Mouse (Mus musculus): ENCODE measurements around the gene Arsk. TPM values are rescaled to one million over a fixed set of nuclear protein-coding genes. Genes with fewer than 3 reads are reported as not detected.

Arsk gene
- total RNA-seq, 2 experiments from 2014 or later: 3.9 to 4.3 TPM

GRCm38 (mm10) chr13:76042455-76042854 is 56.0 kb downstream of the Arsk start:
- intact Hi-C loops (cut with DNase I): no loop called here
- no peak for DNase-seq

- intact Hi-C loops (cut with DNase I): loop anchor here (10.0 kb wide), 1 partner anchor 320 kb away; the partner anchor contains the start of gene Ell2
- DNase-seq: no peak
These were observed 73.9 kb downstream of the Arsk start for GRCm38 (mm10) chr13:76024588-76024987.

DNA sequence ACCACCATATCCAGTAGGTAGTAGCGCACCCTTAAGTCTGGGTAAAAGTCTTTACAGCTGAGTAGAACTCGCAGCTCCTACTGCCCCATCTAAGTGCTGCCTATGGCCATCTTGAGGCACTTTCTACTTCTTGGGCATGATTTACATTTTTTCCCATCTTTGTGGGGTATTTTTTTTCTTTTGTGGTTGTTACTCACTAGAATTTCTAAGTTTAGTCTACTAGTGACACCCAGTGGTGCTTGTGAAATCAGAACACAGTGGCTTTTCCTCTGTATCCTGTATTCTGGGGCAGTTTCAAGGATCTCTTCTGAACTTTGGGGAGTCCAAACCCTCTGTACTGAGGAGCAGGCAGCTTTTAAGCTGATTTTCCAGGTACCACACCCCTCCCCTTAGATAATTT is 76.7 kb downstream of the Arsk start:
- intact Hi-C loops (cut with DNase I): loop anchor here (10.0 kb wide), 1 partner anchor 317 kb away; the partner anchor contains the start of gene Ell2
- DNase-seq: no peak

GRCm38 (mm10) chr13:76018844-76019400 is 79.5 kb downstream of the Arsk start:
- no peak for DNase-seq
- intact Hi-C loops (cut with DNase I): loop anchor here (1.0 kb wide), 1 partner anchor 76 kb away; the partner anchor contains the start of gene Rhobtb3

GRCm38 (mm10) chr13:76017974-76018843 is 80.3 kb downstream of the Arsk start, which contains the start of gene Rfesd:
Gene Rfesd (minus strand): TSS chr13:76018719.
- intact Hi-C loops (cut with DNase I): loop anchor here (1.0 kb wide), 1 partner anchor 75 kb away; the partner anchor contains the start of gene Rhobtb3
- peak; percentile 94 to 97 for DNase-seq

DNA sequence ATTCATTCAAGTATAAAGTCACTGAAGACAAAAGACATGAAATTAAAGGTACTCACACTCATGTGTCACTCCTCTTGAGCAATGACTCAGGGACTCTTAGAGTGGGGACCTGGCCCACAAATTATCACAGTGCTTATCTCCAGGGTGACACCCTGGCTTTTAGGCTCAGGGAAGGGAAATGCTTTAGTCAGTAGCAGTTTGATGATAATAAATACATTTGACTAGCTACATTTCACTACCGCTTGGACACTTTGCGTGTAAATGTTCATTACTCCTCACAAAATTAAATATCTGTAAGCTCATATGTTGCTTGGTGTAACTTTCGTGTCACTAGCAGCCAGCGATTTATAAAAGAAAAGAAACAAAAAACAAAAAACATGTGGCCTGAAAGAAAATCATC is 81.0 kb downstream of the Arsk start:
- DNase-seq: no peak
- intact Hi-C loops (cut with DNase I): no loop called here

- DNase-seq: no peak
- intact Hi-C loops (cut with DNase I): no loop called here
These were observed 83.9 kb downstream of the Arsk start for GRCm38 (mm10) chr13:76014511-76014910.

Other genes with a start within 250 kb of the Arsk start
- 10 to 100 TPM; 11.3 to 15.8 TPM for gene Rhobtb3, start 154.7 kb downstream of the Arsk start, total RNA-seq (2021)
- gene Spata9, start 131.5 kb downstream of the Arsk start, total RNA-seq (2021): not detected
- 10 to 100 TPM; 17.6 to 19.6 TPM for gene Rfesd, start 79.9 kb downstream of the Arsk start, total RNA-seq (2021)
- gene Gpr150, start 41.7 kb downstream of the Arsk start, total RNA-seq (2021): not detected
- 10 to 100 TPM; 11.6 to 13.0 TPM for gene Ttc37, start 74 bp upstream of the Arsk start, total RNA-seq (2021)
- not detected for gene Fam81b, start 206.4 kb upstream of the Arsk start, total RNA-seq (2021)